Mouse (Mus musculus): ENCODE results near the gene Cish.

DNA sequence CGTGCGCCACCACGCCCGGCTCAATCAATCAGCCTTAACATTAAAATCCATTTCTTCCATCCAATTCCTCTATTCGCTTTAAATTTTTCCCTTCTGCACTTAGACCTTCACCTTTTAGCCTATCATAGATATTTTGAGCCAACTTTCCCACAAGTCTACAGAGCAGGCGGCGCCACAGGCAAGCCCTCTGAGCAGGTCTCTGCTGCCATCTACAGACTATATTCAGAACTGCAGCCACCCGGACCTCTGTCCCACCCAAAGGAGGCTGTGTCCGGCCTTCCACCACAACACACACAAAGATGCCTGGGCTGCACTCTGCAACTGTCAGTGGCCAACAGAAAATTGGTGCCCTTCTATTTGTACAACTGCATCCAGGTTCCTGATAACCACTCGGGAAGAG lies 4.9 kb upstream of the Cish start:
- TF ChIP-seq CTCF (IDR thresholded peaks at IDR 0.05; ENCODE audit: control insufficient read depth, insufficient read depth, insufficient read length) = peak; percentile 51
- TF ChIP-seq USF1 (IDR thresholded peaks at IDR 0.05; ENCODE audit: low read depth) = no peak
- TF ChIP-seq MYOD1 (IDR thresholded peaks at IDR 0.05; ENCODE audit: control insufficient read depth, insufficient read length, low read depth) = no peak
- TF ChIP-seq MAX (IDR thresholded peaks at IDR 0.05) = no peak
- no peak for TF ChIP-seq CEBPB (IDR thresholded peaks at IDR 0.05; ENCODE audit: low read depth)
